ENCODE assay signal across 24 mouse cellular contexts in genomic region chr11:71976724-71977481, GRCm38 (mm10).
DNase-seq lines count a peak whose midpoint lies in the region; ATAC-seq and TF ChIP-seq lines count a peak whose summit lies in the region.
"Had no signal": no experiment of that assay in that cellular context is flagged by ENCODE, and none has a peak within 500 bp of the region (broad histone marks: within the 10 kb centered on the region; RNA-seq: fewer than 3 reads in every experiment).

No protein-coding gene starts in this region.

- no peak overlapping the region for H3K4me3 ChIP-seq in forebrain, embryonic 11.5 days (ENCODE audit: low read depth, low read length)
- H3K4me3 ChIP-seq in forebrain, embryonic 10.5 days, result no peak overlapping the region
- H3K4me3 ChIP-seq in midbrain, postnatal 0 days (ENCODE audit: low read depth, low read length), result no peak overlapping the region
- no peak overlapping the region for H3K4me3 ChIP-seq in midbrain, embryonic 14.5 days (replicated peaks; ENCODE audit: low read depth, low read length)
- H3K4me3 ChIP-seq: forebrain, embryonic 15.5 days; heart, embryonic 15.5 days; liver, embryonic 15.5 days; lung, embryonic 15.5 days; midbrain, embryonic 10.5 days had no signal

- peak; percentile 39 for DNase-seq in forebrain, embryonic 11.5 days (ENCODE audit: low spot score)
- DNase-seq in forebrain, embryonic 10.5 days (ENCODE audit: extremely low spot score, low spot score), result no peak
- peak; percentile 30 for DNase-seq in midbrain, postnatal 0 days (ENCODE audit: low spot score)
- no peak for DNase-seq in midbrain, embryonic 14.5 days
- peak; percentile 54 for DNase-seq in fibroblast of lung, adult 2 months (ENCODE audit: low read depth)
- DNase-seq in adrenal gland, adult (ENCODE audit: inconsistent age in 2 of 2, low spot score in 1 of 2), result no peak
- DNase-seq: adrenal gland, postnatal 36 days; cerebellum, adult 11 months; cerebellum, adult 9-11 months; heart, postnatal 4 days; kidney, adult 2 months; layer of hippocampus, adult 9-11 months; liver; lung, postnatal 36 days; thymus, postnatal 25 days had no signal

- 81% methylated on average over 15 of the region's 15 CpGs for WGBS in forebrain, embryonic 11.5 days
- WGBS in forebrain, embryonic 10.5 days, result 89% methylated on average over 15 of the region's 15 CpGs
- 74% methylated on average over 15 of the region's 15 CpGs for WGBS in midbrain, postnatal 0 days
- WGBS in midbrain, embryonic 14.5 days, result 81% methylated on average over 15 of the region's 15 CpGs

- H3K36me3 ChIP-seq in forebrain, embryonic 11.5 days (ENCODE audit: control insufficient read depth, insufficient read depth, low read length), result no peaks in the 10 kb centered on the region
- H3K36me3 ChIP-seq in forebrain, embryonic 10.5 days (replicated peaks), result no peaks in the 10 kb centered on the region
- no peaks in the 10 kb centered on the region for H3K36me3 ChIP-seq in midbrain, postnatal 0 days (ENCODE audit: insufficient read depth, low read length)
- H3K36me3 ChIP-seq in midbrain, embryonic 14.5 days (ENCODE audit: control insufficient read depth, insufficient read depth, low read length), result no peaks in the 10 kb centered on the region
- H3K36me3 ChIP-seq: forebrain, embryonic 15.5 days; heart, embryonic 15.5 days; liver, embryonic 15.5 days; lung, embryonic 15.5 days; midbrain, embryonic 10.5 days had no signal

- H3K9me3 ChIP-seq in forebrain, embryonic 11.5 days (ENCODE audit: control insufficient read depth, low read length), result no peaks in the 10 kb centered on the region
- H3K9me3 ChIP-seq in forebrain, embryonic 10.5 days, result no peaks in the 10 kb centered on the region
- H3K9me3 ChIP-seq in midbrain, postnatal 0 days (ENCODE audit: low read length), result no peaks in the 10 kb centered on the region
- no peaks in the 10 kb centered on the region for H3K9me3 ChIP-seq in midbrain, embryonic 14.5 days (ENCODE audit: control insufficient read depth, low read length)
- H3K9me3 ChIP-seq: forebrain, embryonic 15.5 days; heart, embryonic 15.5 days; liver, embryonic 15.5 days; lung, embryonic 15.5 days; midbrain, embryonic 10.5 days had no signal

- TF ChIP-seq CTCF in midbrain, postnatal 0 days (IDR thresholded peaks at IDR 0.05), result no peak

- H3K4me1 ChIP-seq in forebrain, embryonic 11.5 days (replicated peaks; ENCODE audit: control insufficient read depth, insufficient read depth, low read length), result no peaks in the 10 kb centered on the region
- H3K4me1 ChIP-seq in forebrain, embryonic 10.5 days, result peaks cover 4% of the 10 kb centered on the region; the same call in 1 of the 2 replicates
- no peaks in the 10 kb centered on the region for H3K4me1 ChIP-seq in midbrain, postnatal 0 days (ENCODE audit: insufficient read depth, low read length)
- H3K4me1 ChIP-seq in midbrain, embryonic 14.5 days (ENCODE audit: control insufficient read depth, insufficient read depth, low read length), result no peaks in the 10 kb centered on the region
- H3K4me1 ChIP-seq: heart, embryonic 15.5 days; liver, embryonic 15.5 days; lung, embryonic 15.5 days had no signal

- no peak overlapping the region for H3K4me2 ChIP-seq in forebrain, embryonic 11.5 days (ENCODE audit: low read depth, low read length, severe bottlenecking)
- no peak overlapping the region for H3K4me2 ChIP-seq in midbrain, postnatal 0 days (ENCODE audit: low read depth, low read length, poor library complexity, severe bottlenecking)
- H3K4me2 ChIP-seq in midbrain, embryonic 14.5 days (ENCODE audit: low read length), result no peak overlapping the region
- H3K4me2 ChIP-seq: forebrain, embryonic 15.5 days; heart, embryonic 15.5 days; hindbrain, embryonic 14.5 days; liver, embryonic 15.5 days; lung, embryonic 15.5 days had no signal

- H3K9ac ChIP-seq in forebrain, embryonic 11.5 days (ENCODE audit: low read length), result no peak overlapping the region
- no peak overlapping the region for H3K9ac ChIP-seq in midbrain, postnatal 0 days (replicated peaks; ENCODE audit: low read length, poor library complexity, severe bottlenecking)
- H3K9ac ChIP-seq in midbrain, embryonic 14.5 days (replicated peaks; ENCODE audit: low read length), result no peak overlapping the region
- H3K9ac ChIP-seq: forebrain, embryonic 15.5 days; heart, embryonic 15.5 days; hindbrain, embryonic 14.5 days; liver, embryonic 15.5 days; lung, embryonic 15.5 days had no signal

- H3K27me3 ChIP-seq in forebrain, embryonic 11.5 days (ENCODE audit: control insufficient read depth, insufficient read depth, low read length), result no peaks in the 10 kb centered on the region
- no peaks in the 10 kb centered on the region for H3K27me3 ChIP-seq in forebrain, embryonic 10.5 days (ENCODE audit: poor library complexity, severe bottlenecking)
- H3K27me3 ChIP-seq in midbrain, postnatal 0 days (ENCODE audit: insufficient read depth, low read length), result no peaks in the 10 kb centered on the region
- H3K27me3 ChIP-seq in midbrain, embryonic 14.5 days (ENCODE audit: control insufficient read depth, insufficient read depth, low read length), result no peaks in the 10 kb centered on the region
- H3K27me3 ChIP-seq: forebrain, embryonic 15.5 days; heart, embryonic 15.5 days; liver, embryonic 15.5 days; lung, embryonic 15.5 days had no signal

- H3K27ac ChIP-seq in forebrain, embryonic 11.5 days (ENCODE audit: low read depth, low read length), result no peak overlapping the region
- H3K27ac ChIP-seq in forebrain, embryonic 10.5 days, result no peak overlapping the region
- H3K27ac ChIP-seq in midbrain, postnatal 0 days (ENCODE audit: low read depth, low read length), result no peak overlapping the region
- H3K27ac ChIP-seq in midbrain, embryonic 14.5 days (replicated peaks; ENCODE audit: low read depth, low read length), result no peak overlapping the region
- H3K27ac ChIP-seq: forebrain, embryonic 15.5 days; heart, embryonic 15.5 days; hindbrain, embryonic 14.5 days; kidney, postnatal 0 days; liver, embryonic 15.5 days; lung, embryonic 15.5 days; midbrain, embryonic 10.5 days had no signal

- ATAC-seq in forebrain, embryonic 11.5 days (replicated peaks; ENCODE audit: low FRiP score), result no peak
- no peak for ATAC-seq in midbrain, postnatal 0 days (ENCODE audit: low FRiP score)
- no peak for ATAC-seq in midbrain, embryonic 14.5 days (ENCODE audit: low FRiP score, low TSS enrichment)
- no peak for ATAC-seq in activated CD4-positive, CD25-positive, alpha-beta regulatory T cell, adult 4 months
- ATAC-seq: forebrain, embryonic 15.5 days; inflammation-experienced regulatory T-cells, adult 6 months had no signal

Comparison
In these comparisons a context has a peak if more than half of its experiments do, and no peak if none do; other contexts are left out.
1. DNase-seq: peak in forebrain, embryonic 11.5 days (single experiment), midbrain, postnatal 0 days (single experiment) and fibroblast of lung, adult 2 months (single experiment); none in forebrain, embryonic 10.5 days (single experiment), midbrain, embryonic 14.5 days (single experiment) and adrenal gland, adult (0 of 2).